Mouse (Mus musculus) C2C12 (cell line): ENCODE data around the gene Plet1. TPM values are rescaled to one million over a fixed set of nuclear protein-coding genes. Genes with fewer than 3 reads are reported as not detected.

Experiments used
- H3K27me3 ChIP-seq: one replicate; pipeline ENCODE4 v1.6.1; 2011; ENCODE audit not compliant: control insufficient read depth, insufficient read depth, insufficient read length
- H3K36me3 ChIP-seq: one replicate; pipeline ENCODE4 v1.6.1; 2011; ENCODE audit not compliant: control insufficient read depth, insufficient read depth
- H3K4me3 ChIP-seq: one replicate; pipeline ENCODE4 v1.5.1; 2011; ENCODE audit warnings: mild to moderate bottlenecking, control low read depth; ENCODE audit not compliant: poor library complexity, insufficient read depth, severe bottlenecking
- H3K79me2 ChIP-seq: one replicate; pipeline ENCODE4 v1.6.1; 2011; ENCODE audit not compliant: control insufficient read depth, insufficient read depth
- H3K79me3 ChIP-seq: one replicate; pipeline ENCODE4 v1.6.1; 2011; ENCODE audit warnings: low read depth, control low read depth
- H3ac ChIP-seq: one replicate; pipeline ENCODE3; 2011; ENCODE audit warnings: low read depth; ENCODE audit not compliant: control insufficient read depth, insufficient read length
- CEBPB ChIP-seq: IDR thresholded peaks from one replicate; pipeline ENCODE4 v1.6.1; 2011; ENCODE audit warnings: low read depth, mild to moderate bottlenecking, control low read depth, moderate library complexity
- CTCF ChIP-seq: IDR thresholded peaks from one replicate; pipeline ENCODE4 v1.5.1; 2011; ENCODE audit not compliant: control insufficient read depth, insufficient read depth, insufficient read length
- FOSL1 ChIP-seq: IDR thresholded peaks from one replicate; pipeline ENCODE4 v1.8.0; 2011; ENCODE audit warnings: mild to moderate bottlenecking, low read length; ENCODE audit not compliant: poor library complexity, insufficient read depth, severe bottlenecking
- MAX ChIP-seq: IDR thresholded peaks from one replicate; pipeline ENCODE4 v1.6.1; 2011; ENCODE audit warnings: mild to moderate bottlenecking, control low read depth
- MYOD1 ChIP-seq: IDR thresholded peaks from one replicate; pipeline ENCODE4 v1.6.1; 2011; ENCODE audit warnings: low read depth; ENCODE audit not compliant: control insufficient read depth, insufficient read length
- MYOG ChIP-seq: IDR thresholded peaks from one replicate; pipeline ENCODE4 v1.6.1; 2011; ENCODE audit not compliant: control insufficient read depth, insufficient read length; ENCODE audit errors: extremely low read depth
- USF1 ChIP-seq: IDR thresholded peaks from one replicate; pipeline ENCODE4 v1.6.1; 2011; ENCODE audit warnings: low read depth, mild to moderate bottlenecking, control low read depth, moderate library complexity
- polyA plus RNA-seq: library from polyadenylated mRNA; unstranded; fragments of >200 nt; fragmentation: generic; extraction: Trizol; gene quantifications from one replicate; pipeline ENCODE4 v1.2.1, GENCODE M21; 2012; ENCODE audit warnings: missing spikeins

The Plet1 gene
- polyA plus RNA-seq, 1 experiment: 0.35 TPM

DNA sequence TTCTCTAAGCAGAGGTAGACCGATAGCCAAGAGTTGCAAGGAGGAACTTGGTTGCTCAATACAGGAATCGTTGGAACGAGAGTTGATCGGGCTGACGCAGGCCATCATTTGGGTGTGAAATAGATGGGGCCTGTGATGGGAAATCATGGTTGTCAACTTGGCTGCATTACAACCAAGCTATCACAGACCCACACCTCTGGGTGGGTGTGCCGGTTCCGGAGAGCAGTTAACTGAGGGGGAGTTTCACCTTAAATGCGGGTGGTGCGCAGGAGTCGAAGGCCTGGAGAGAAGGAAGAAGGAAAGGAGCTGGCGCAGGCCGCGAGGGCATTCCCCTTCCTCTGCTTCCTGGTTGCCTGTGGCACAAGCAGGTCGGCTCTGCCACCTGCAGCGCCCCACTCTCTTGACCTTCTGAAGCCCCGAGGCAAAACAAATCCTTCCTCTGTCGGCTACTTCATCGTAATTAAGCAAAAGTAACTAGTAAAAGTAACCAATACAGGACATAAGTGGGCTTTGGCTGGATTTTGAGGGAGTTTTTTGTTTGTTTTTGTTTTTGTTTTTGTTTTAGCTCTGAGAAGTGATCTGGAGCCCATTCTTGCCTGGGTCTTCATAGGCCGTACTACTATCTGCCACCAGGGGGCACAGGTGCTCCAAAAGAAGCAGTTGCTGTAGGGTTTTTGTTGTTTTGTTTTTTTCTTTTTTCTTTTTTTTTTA lies 31.7 kb upstream of the Plet1 start:
- TF ChIP-seq USF1: no peak
- TF ChIP-seq FOSL1: no peak
- no peak for TF ChIP-seq MYOD1
- TF ChIP-seq CTCF: peak; percentile 33
- no peak for TF ChIP-seq CEBPB
- no peak for TF ChIP-seq MYOG
- H3ac ChIP-seq: no peak overlapping the region
- no peaks in the 10 kb centered on the region for H3K79me3 ChIP-seq
- H3K27me3 ChIP-seq: no peaks in the 10 kb centered on the region
- H3K79me2 ChIP-seq: no peaks in the 10 kb centered on the region
- H3K36me3 ChIP-seq: no peaks in the 10 kb centered on the region
- H3K4me3 ChIP-seq: no peak overlapping the region

DNA sequence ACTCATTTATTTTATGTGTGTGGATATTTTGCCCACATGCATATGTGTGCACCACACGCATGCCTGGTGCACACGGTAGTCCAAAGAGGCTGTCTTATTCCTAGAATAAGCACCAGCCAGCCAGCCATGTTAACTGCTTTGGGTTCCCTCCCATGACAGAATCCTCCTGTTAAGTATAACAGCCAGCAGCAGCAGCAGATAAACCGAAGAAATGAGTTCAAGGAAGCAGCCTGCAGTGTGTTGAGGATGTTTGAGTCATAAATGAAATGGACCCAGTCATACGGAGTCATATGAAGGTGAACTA lies 31.2 kb upstream of the Plet1 start:
- Histone ChIP-seq H3K4me3 (no peak overlapping the region), H3K79me2 (no peaks in the 10 kb centered on the region)

DNA sequence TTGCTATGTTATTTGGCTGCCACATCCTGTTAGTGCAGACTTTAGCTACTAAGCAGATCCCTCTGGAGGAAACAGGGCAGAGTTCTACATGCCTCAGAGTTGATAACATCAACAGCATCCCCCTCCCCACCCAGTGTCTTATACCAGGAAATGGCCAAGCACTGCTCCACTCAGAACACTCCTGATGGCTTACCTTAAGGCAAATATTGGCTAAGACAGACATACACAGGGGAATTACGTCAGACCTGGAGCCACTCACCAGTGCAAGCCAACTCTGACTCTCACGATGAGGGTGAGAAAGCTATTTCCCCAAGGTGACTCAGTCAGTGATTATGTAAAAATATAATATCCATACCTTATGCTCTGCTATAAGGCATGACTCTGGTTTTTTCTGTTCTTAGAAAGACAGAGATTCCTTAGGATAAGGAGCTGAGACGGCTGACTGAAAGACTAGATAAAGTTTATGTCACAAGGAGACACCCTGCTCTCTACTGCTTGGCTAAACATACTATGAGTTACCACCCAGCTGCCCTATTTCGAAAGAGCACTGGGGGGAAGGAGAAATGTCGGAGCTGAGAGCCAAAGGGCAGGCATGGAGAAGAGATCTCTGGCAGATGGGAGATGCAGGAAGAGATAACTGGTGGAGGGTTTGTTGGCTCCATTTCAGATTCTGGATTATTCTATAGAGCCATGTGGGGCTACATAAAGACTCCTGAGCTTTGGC lies 23.8 kb upstream of the Plet1 start:
- H3K36me3 ChIP-seq: no peaks in the 10 kb centered on the region
- TF ChIP-seq CEBPB: peak; percentile 36
- TF ChIP-seq FOSL1: no peak
- no peak for TF ChIP-seq CTCF
- TF ChIP-seq MAX: no peak
- no peak for TF ChIP-seq MYOD1
- no peak overlapping the region for H3ac ChIP-seq
- no peaks in the 10 kb centered on the region for H3K79me3 ChIP-seq
- H3K27me3 ChIP-seq: no peaks in the 10 kb centered on the region
- no peaks in the 10 kb centered on the region for H3K79me2 ChIP-seq
- H3K4me3 ChIP-seq: no peak overlapping the region

More for the DNA sequence above, 31.2 kb upstream of the Plet1 start:
- Histone ChIP-seq H3K79me3 (no peaks in the 10 kb centered on the region), H3K27me3 (no peaks in the 10 kb centered on the region), H3K36me3 (no peaks in the 10 kb centered on the region), H3ac (no peak overlapping the region)
- no peak for TF ChIP-seq CEBPB
- no peak for TF ChIP-seq CTCF
- TF ChIP-seq MYOG: no peak
- TF ChIP-seq MYOD1: no peak
- TF ChIP-seq FOSL1: no peak
- TF ChIP-seq USF1: no peak
- TF ChIP-seq MAX: no peak

DNA sequence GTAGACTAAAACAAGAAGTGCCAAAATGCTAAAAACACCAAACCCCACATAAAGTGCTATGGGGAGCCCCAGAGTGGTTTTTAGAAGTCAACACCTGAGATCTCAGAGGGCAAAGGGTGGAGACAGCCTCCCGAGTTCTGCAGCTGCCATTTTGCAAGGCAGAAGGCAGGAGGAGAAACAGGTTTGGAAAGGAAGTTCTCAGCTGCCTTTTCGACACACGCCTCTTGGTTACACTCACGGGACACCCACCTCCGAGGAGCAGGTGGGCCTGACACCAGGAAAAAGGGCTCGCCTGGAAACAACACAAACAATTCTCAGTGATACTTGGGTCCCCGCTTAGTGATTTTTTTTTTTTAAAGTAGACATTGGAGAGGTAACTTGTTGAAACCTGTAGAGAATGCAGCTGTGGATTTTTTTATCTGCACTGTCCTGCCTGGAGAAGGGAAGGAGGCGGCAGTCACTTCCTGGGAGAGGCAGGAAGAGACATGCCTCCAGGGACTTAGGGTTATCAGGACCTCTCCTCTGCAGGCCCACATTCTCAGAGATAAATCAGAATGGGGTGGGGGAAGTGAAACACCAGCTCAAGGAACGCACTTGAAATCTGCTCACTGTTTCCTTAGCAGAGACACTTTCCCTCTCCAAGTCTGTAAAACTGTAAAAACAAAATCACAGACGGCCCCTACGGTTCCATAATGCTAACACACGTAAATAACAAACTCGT lies 23.0 kb upstream of the Plet1 start:
- H3K79me2 ChIP-seq: no peaks in the 10 kb centered on the region
- TF ChIP-seq MAX: no peak
- no peak for TF ChIP-seq MYOD1
- no peak for TF ChIP-seq USF1
- TF ChIP-seq MYOG: no peak
- no peak for TF ChIP-seq FOSL1
- no peak for TF ChIP-seq CEBPB
- TF ChIP-seq CTCF: no peak
- no peak overlapping the region for H3ac ChIP-seq
- no peak overlapping the region for H3K4me3 ChIP-seq
- no peaks in the 10 kb centered on the region for H3K36me3 ChIP-seq
- H3K79me3 ChIP-seq: no peaks in the 10 kb centered on the region
- no peaks in the 10 kb centered on the region for H3K27me3 ChIP-seq

DNA sequence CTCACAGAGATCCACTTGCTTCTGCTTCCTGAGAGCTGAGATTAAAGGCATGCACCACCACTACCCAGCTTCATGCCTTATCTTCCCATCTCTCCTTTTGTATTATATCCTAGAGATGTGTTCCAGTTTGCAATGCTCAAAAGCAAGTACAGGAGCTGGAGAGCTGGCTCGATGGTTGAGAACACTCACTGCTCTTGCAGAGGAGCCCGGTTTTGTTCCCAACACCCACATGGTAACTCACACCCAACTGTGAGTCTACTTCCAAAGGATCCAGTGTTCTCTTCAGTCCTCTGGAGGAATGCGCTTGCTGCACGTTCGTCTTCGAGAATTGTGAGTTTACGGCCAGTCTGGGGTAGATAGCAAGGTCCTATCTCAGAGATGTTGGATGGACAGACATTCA lies 19.0 kb upstream of the Plet1 start:
- H3K36me3 ChIP-seq: no peaks in the 10 kb centered on the region
- no peaks in the 10 kb centered on the region for H3K27me3 ChIP-seq
- TF ChIP-seq MAX: no peak
- TF ChIP-seq CTCF: no peak

DNA sequence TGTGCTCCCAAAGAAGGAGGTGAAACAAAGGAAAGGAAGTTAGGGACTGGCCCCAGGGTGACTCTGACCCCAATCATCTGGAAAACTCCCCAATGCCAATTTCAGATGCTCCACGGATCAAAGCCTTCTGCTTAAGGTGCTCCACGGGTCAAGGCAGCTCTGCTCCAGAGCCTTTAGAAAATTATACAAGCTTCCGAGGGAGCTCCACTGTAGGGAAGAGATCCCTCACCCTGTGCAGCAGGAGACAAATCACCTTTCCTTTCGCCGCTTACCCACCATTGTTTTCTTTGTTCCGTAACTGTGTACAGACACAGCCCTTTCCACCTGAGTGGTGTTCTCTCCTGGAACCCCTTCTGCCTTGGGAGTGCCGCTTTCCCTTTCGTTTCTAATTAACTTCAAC lies 18.6 kb upstream of the Plet1 start:
- H3K27me3 ChIP-seq: no peaks in the 10 kb centered on the region
- H3K79me3 ChIP-seq: no peaks in the 10 kb centered on the region
- H3K4me3 ChIP-seq: no peak overlapping the region
- no peak for TF ChIP-seq FOSL1
- TF ChIP-seq USF1: no peak
- TF ChIP-seq MYOD1: no peak
- no peak for TF ChIP-seq CEBPB
- no peak for TF ChIP-seq MAX
- no peak for TF ChIP-seq MYOG
- TF ChIP-seq CTCF: no peak
- H3K36me3 ChIP-seq: no peaks in the 10 kb centered on the region
- H3ac ChIP-seq: no peak overlapping the region
- H3K79me2 ChIP-seq: no peaks in the 10 kb centered on the region

More for the DNA sequence above, 19.0 kb upstream of the Plet1 start:
- Histone ChIP-seq H3ac (no peak overlapping the region), H3K4me3 (no peak overlapping the region), H3K79me3 (no peaks in the 10 kb centered on the region), H3K79me2 (no peaks in the 10 kb centered on the region)
